Mouse (Mus musculus): ENCODE measurements at regions not wholly inside any gene's neighbourhood (a gene's known extent, or its start where the extent isn't known, plus 50 kb on each side); places are given as distances from the start of the nearest gene placed in this dataset.
A peak's percentile ranks its signal among the peaks of the same experiment; 100 is the strongest.
"Not testable (repeated sequence)": the region's sequence is repeated elsewhere in the genome, so short reads cannot be mapped to it uniquely, and the experiment has no call there.

DNA sequence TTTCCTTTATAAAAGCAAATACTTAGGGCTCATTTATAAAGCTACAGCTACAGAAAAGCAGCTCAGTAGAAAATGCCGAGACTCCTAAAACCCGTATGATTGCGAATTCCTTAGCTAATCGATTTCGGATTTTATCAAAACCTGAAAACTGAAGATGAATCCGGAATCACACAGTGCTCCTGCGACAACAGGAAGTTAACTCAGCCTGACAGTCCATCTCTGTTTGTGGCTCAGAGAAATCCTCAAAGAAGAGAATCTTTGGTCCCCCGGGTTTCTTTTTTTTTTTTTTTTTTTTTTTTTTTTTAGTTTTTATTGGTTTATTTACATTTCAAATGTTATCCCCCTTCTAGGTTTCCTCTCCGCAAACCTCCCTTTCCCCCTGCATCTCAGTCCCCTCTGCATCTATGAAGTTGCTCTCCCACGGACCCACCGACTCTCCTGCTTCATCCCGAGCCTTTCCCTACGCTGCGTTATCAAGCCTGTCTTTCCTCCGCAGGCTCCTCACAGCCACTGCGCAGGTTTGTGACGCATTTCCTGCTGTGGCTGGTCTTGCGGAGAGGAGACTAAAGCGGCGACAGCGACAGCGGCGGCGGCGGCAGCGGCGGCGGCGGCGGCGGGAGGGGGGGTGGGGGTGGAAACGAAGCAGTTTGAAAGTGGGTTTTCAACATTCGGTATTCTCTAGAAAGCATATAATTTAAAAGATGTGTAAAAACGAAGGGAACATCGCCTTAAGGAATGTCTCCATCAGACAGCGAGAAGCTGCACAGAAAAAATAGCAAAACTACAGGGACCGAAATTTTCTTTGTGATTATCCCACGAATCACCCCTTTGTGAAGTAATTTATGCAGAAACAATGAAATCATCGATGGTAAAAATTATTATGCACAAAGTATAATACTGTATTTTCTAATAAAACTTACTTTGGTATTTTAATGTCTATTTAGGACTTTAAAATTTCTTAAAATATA, 352.3 kb upstream of the Snrpn start:
- DNase-seq (ENCODE audit: extremely low spot score, low spot score), result peak; percentile 33

DNA sequence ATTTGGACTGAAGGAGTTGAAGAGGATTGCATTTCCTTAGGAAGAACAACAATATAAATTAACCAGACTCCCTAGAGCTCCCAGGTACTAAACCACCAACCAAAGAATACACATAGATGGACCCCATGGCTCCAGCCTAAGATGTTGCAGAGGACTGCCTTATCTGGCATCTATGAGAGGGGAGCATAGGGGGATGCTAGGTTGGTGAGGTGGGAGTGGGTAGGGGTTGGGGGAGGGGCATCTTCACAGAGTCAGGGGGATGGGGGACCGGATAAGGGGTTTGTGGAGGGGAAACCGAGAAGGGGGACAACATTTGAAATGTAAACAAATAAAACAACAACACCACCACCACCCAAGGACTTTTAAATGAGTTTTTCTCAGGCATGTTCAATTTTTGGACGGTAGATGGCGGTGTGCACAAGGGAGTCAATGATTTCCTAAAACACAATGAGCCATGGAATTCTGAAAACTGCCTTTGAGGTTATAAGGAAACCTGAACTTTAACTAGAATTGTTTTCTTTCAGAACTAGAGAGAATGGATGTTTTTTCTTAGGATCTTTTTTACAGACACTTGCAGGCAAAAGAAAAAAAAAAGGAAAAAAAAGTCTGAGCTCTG, 347.9 kb upstream of the Snrpn start:
- DNase-seq (ENCODE audit: extremely low spot score, low spot score), result peak; percentile 13

DNA sequence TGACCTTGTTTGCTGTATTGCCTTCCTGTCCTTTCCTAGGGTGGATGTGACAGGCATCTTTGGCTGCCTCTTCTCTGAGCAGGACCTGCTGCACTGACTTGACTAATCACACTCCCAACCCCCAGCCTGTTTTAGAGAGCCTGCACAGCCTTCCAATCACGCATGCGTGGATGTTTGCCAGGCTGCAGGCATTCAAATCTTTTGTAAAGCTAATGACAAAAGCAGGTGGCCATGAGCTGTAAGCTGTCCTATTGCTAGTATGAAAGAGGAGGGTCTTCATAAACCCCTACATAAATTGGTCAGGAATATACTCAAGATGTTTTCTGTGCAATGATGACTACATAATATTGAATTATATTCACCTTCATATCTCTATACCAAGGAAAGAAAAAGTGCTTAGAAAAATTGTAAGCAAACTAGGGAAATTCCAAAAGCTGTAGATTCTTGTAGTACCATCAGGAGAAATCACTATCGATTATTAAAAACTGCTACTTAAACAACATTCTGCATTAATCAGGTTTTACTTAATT, 310.1 kb upstream of the Snrpn start:
- DNase-seq (ENCODE audit: extremely low spot score, low spot score), result not testable (repeated sequence)

DNA sequence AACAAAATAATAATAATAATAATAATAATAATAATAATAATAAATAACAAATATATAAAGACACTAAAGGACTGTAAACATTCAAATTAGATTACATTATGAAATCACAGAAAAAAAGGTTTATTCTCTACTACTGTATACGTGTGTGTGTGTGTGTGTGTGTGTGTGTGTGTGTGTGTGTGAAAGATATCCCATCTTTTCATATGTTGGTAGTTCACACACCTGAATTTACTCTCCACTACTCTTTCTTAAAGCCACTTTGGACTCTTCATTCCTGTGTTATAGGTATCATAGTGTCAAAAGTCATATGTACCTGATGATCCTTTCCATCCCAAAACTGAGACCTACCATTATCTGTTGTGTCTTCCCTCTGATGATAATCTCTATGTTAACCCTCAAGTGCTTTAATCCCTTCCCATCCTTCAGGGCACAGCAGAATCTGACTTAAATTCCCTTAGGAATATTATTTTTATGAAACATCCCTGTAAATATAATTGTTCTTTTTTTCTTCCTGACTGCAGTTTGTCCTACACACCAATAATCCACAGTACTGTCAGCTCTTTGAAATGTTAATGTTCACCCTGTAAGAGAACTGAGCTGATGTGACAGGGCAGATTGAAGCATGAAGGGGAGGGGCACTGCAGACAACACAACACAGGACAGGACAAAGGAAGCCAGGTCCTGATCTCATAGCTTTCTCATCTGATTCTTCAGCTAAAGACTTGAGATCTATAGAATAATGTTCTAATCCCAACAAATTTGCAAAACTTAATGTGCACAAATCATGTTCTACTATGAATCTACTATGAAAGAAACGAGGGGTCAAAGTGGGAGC, 309.4 kb upstream of the Snrpn start:
- not testable (repeated sequence) for DNase-seq (ENCODE audit: extremely low spot score, low spot score)

DNA sequence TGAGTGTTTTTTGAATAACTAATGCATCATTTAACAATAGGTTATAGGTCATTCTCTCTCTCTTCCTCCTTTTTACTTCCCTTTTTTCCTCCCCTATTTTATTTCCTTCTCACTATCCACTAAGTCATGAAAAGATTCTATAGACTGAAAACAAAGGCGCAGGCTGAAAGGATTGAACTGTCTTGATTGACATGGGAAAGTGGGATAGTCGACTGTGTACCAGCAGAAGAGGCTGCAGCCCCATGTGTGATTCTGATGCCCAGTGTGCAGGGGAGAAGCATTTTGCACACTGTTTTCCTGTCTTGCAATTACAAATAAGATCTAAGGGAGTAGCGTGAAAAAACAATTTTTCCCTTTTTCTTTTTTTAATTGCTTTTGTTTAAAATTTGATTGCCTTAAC, 298.8 kb upstream of the Snrpn start:
- DNase-seq (ENCODE audit: extremely low spot score, low spot score), result no peak

DNA sequence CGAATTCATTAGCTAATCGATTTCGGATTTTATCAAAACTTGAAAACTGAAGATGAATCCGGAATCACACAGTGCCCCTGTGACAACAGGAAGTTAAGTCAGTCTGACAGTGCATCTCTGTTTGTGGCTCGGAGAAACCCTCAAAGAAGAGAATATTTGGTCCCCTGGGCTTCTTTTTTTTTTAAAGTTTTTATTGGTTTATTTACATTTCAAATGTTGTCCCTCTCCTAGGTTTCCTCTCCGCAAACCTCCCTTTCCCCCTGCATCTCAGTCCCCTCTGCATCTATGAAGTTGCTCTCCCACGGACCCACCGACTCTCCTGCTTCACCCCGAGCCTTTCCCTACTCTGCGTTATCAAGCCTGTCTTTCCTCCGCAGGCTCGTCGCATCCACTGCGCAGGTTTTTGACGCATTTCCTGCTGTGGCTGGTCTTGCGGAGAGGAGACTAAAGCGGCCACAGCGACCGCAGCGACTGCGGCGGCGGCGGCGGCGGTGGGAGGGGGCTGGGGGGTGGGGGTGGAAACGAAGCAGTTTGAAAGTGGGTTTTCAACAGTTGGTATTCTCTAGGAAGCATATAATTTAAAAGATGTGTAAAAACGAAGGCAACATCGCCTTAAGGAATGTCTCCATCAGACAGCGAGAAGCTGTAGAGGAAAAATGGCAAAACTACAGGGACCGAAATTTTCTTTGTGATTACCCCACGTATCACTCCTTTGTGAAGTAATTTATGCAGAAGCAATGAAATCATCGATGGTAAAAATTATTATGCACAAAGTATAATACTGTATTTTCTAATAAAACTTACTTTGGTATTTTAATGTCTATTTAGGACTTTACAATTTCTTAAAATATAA, 251.2 kb upstream of the Snrpn start:
- peak; percentile 68 for DNase-seq (ENCODE audit: extremely low spot score, low spot score)

DNA sequence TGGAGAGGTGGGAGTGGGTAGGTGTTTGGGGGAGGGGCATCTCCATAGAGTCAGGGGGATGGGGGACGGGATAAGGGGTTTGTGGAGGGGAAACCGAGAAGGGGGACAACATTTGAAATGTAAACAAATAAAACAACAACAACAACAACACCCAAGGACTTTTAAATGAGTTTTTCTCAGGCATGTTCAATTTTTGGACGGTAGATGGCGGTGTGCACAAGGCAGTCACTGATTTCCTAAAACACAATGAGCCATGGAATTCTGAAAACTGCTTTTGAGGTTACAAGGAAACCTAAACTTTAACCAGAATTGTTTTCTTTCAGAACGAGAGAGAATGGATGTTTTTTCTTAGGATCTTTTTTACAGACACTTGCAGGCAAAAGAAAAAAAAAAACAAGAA, 246.9 kb upstream of the Snrpn start:
- not testable (repeated sequence) for DNase-seq (ENCODE audit: extremely low spot score, low spot score)

DNA sequence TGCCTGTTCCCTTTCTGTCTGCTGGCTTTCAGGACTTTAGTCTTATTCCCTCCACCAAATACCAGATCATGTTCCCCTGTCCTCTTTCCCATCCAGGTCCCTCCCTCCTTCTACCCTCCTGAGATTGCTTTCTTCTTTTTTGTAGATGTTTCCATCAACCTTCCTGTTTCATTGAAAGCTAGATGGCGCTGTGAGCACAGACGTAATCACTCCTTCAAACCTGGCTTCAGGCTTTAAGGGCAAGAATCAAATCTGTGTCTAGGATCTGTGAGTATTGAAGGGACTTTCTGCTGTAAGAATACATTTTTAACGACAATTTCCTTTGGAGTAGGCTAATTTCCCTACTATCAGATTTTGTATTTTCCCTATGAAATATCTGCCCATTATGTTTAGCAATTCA, 234.0 kb upstream of the Snrpn start:
- not testable (repeated sequence) for DNase-seq (ENCODE audit: extremely low spot score, low spot score)

DNA sequence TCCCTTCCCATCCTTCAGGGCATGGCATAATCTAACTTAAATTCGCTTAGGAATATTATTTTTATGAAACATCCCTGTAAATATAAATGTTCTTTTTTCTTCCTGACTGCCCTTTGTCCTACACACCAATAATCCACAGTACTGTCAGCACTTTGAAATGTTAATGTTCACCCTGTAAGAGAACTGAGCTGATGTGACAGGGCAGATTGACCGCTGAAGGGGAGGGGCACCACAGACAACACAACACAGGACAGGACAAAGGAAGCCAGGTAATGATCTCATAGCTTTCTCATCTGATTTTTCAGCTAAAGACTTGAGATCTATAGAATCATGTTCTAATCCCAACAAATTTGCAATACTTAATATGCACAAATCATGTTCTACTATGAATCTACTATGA, 212.2 kb upstream of the Snrpn start:
- DNase-seq (ENCODE audit: extremely low spot score, low spot score), result not testable (repeated sequence)
